Mouse (Mus musculus): ENCODE measurements around the gene Kcnmb1. TPM values are rescaled to one million over a fixed set of nuclear protein-coding genes. Genes with fewer than 3 reads are reported as not detected.

The Kcnmb1 gene
- total and polyA plus RNA-seq, 2 experiments from 2014 or later: 0.07 to 0.11 TPM

DNA sequence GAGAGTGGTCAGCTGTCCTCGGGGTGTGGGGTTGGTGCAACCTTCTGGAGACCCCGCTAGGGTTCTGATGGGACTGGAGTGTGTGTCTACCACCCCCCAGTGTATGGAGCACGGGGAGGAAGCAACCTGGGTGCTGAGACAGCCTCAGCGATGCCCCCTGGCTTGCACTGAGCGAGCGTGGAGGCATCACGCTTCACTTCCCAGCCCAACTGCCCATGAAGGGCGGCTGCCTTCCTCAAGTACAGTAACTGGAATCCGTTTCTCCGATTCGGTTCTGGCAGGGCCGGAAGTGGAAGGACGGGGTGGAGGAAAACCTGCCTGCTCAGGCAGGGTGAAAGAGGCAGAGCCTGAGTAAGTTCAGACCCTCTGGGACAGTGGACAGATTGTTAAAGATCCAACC, 41.4 kb upstream of the Kcnmb1 start:
- H3K4me1 ChIP-seq (ENCODE audit: insufficient read depth, low read length): peaks cover 3% of the 10 kb centered on the region; the same call in 1 of the 2 replicates

GRCm38 (mm10) chr11:33923031-33923430, 39.8 kb upstream of the Kcnmb1 start:
- no peaks in the 10 kb centered on the region for H3K36me3 ChIP-seq (ENCODE audit: insufficient read depth, low read length)
- TF ChIP-seq CTCF (IDR thresholded peaks at IDR 0.05): no peak
- ATAC-seq (ENCODE audit: low FRiP score): no peak

More for the DNA sequence above, 41.4 kb upstream of the Kcnmb1 start:
- WGBS: 79% methylated on average over 13 of the region's 13 CpGs
- H3K4me2 ChIP-seq (ENCODE audit: low read depth, low read length, poor library complexity, severe bottlenecking): no peak overlapping the region
- DNase-seq (ENCODE audit: low spot score) (no peak), ATAC-seq (ENCODE audit: low FRiP score) (no peak)
- H3K27ac ChIP-seq (ENCODE audit: low read depth, low read length): no peak overlapping the region
- H3K4me3 ChIP-seq (ENCODE audit: low read depth, low read length): no peak overlapping the region
- TF ChIP-seq CTCF (IDR thresholded peaks at IDR 0.05): no peak
- no peaks in the 10 kb centered on the region; the same call in 1 of the 2 replicates for H3K27me3 ChIP-seq (ENCODE audit: insufficient read depth, low read length)
- no peaks in the 10 kb centered on the region for H3K36me3 ChIP-seq (ENCODE audit: insufficient read depth, low read length)
- no peaks in the 10 kb centered on the region for H3K9me3 ChIP-seq (ENCODE audit: low read length)
- no peak overlapping the region for H3K9ac ChIP-seq (replicated peaks; ENCODE audit: low read length, poor library complexity, severe bottlenecking)

GRCm38 (mm10) chr11:33925778-33926177, 37.0 kb upstream of the Kcnmb1 start:
- DNase-seq (ENCODE audit: low spot score) (peak; percentile 36), ATAC-seq (ENCODE audit: low FRiP score) (0 out of 2 replicates have a peak, but pooled peaks have one; percentile 22)
- no peak for TF ChIP-seq CTCF (IDR thresholded peaks at IDR 0.05)
- Histone ChIP-seq H3K4me1 (ENCODE audit: insufficient read depth, low read length) (peaks cover 3% of the 10 kb centered on the region; the same call in 1 of the 2 replicates), H3K4me3 (ENCODE audit: low read depth, low read length) (no peak overlapping the region), H3K27ac (ENCODE audit: low read depth, low read length) (no peak overlapping the region), H3K36me3 (ENCODE audit: insufficient read depth, low read length) (no peaks in the 10 kb centered on the region), H3K9ac (replicated peaks; ENCODE audit: low read length, poor library complexity, severe bottlenecking) (no peak overlapping the region), H3K4me2 (ENCODE audit: low read depth, low read length, poor library complexity, severe bottlenecking) (no peak overlapping the region), H3K27me3 (ENCODE audit: insufficient read depth, low read length) (no peaks in the 10 kb centered on the region), H3K9me3 (ENCODE audit: low read length) (no peaks in the 10 kb centered on the region)
- 52% methylated on average over 8 of the region's 8 CpGs for WGBS

More at GRCm38 (mm10) chr11:33923031-33923430, 39.8 kb upstream of the Kcnmb1 start:
- WGBS: 81% methylated on average over 3 of the region's 3 CpGs
- Histone ChIP-seq H3K4me2 (ENCODE audit: low read depth, low read length, poor library complexity, severe bottlenecking) (no peak overlapping the region), H3K27me3 (ENCODE audit: insufficient read depth, low read length) (no peaks in the 10 kb centered on the region), H3K9me3 (ENCODE audit: low read length) (no peaks in the 10 kb centered on the region), H3K27ac (ENCODE audit: low read depth, low read length) (no peak overlapping the region), H3K4me3 (ENCODE audit: low read depth, low read length) (no peak overlapping the region), H3K9ac (replicated peaks; ENCODE audit: low read length, poor library complexity, severe bottlenecking) (no peak overlapping the region), H3K4me1 (ENCODE audit: insufficient read depth, low read length) (peaks cover 3% of the 10 kb centered on the region; the same call in 1 of the 2 replicates)
- no peak for DNase-seq (ENCODE audit: low spot score)

DNA sequence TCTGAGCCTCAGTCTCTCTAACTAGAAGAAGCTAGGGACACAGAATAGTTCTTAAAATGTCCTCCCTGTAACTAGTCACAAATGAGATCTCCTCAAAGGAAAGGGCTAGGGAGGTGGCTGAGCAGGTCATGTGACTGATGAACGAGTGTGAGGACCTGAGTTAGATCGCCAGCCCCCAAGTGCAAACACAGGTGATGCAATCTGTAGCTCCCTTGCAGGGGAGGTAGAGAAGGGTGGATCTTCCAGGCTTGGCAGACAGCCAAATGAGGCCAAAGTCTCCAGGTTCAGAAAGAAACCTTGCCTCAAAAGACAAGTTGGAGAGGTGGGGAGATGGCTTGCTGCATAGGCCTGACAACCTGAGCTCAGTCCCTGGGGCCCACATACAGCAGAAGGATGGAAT, 36.3 kb upstream of the Kcnmb1 start:
- H3K27ac ChIP-seq (ENCODE audit: low read depth, low read length): no peak overlapping the region
- H3K4me3 ChIP-seq (ENCODE audit: low read depth, low read length): no peak overlapping the region
- WGBS: 65% methylated on average over 2 of the region's 2 CpGs
- ATAC-seq (ENCODE audit: low FRiP score) (no peak), DNase-seq (ENCODE audit: low spot score) (no peak)
- H3K36me3 ChIP-seq (ENCODE audit: insufficient read depth, low read length): no peaks in the 10 kb centered on the region
- no peaks in the 10 kb centered on the region for H3K27me3 ChIP-seq (ENCODE audit: insufficient read depth, low read length)
- no peaks in the 10 kb centered on the region for H3K9me3 ChIP-seq (ENCODE audit: low read length)
- H3K4me1 ChIP-seq (ENCODE audit: insufficient read depth, low read length): peaks cover 3% of the 10 kb centered on the region; the same call in 1 of the 2 replicates
- no peak overlapping the region for H3K4me2 ChIP-seq (ENCODE audit: low read depth, low read length, poor library complexity, severe bottlenecking)
- TF ChIP-seq CTCF (IDR thresholded peaks at IDR 0.05): no peak
- H3K9ac ChIP-seq (replicated peaks; ENCODE audit: low read length, poor library complexity, severe bottlenecking): no peak overlapping the region

DNA sequence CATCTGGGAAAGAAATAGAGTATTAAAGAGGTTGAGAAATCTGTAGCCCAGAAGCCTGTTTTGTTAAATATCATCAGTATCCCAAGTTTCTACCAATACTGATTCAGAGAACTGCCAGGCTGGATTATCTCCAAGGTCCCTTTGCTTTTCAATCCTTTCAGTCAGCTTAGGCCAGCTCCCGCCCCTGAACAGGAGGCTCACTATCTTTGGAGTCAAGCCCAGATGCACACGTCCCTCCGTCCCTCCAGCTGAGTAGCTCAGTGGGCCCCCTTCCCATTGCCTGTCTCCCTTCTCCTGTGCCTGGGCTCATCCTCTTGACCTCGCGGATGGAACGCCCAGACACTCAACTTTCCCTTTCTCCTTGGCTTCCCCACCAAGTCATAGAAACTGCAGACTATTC, 35.5 kb upstream of the Kcnmb1 start:
- DNase-seq (ENCODE audit: low spot score): peak; percentile 50
- TF ChIP-seq CTCF (IDR thresholded peaks at IDR 0.05): no peak
- Histone ChIP-seq H3K4me3 (ENCODE audit: low read depth, low read length) (no peak overlapping the region), H3K9ac (replicated peaks; ENCODE audit: low read length, poor library complexity, severe bottlenecking) (no peak overlapping the region), H3K27ac (ENCODE audit: low read depth, low read length) (no peak overlapping the region), H3K36me3 (ENCODE audit: insufficient read depth, low read length) (no peaks in the 10 kb centered on the region), H3K4me1 (ENCODE audit: insufficient read depth, low read length) (peaks cover 3% of the 10 kb centered on the region; the same call in 1 of the 2 replicates), H3K4me2 (ENCODE audit: low read depth, low read length, poor library complexity, severe bottlenecking) (no peak overlapping the region), H3K27me3 (ENCODE audit: insufficient read depth, low read length) (no peaks in the 10 kb centered on the region), H3K9me3 (ENCODE audit: low read length) (no peaks in the 10 kb centered on the region)
- ATAC-seq (ENCODE audit: low FRiP score): no peak
- 49% methylated on average over 6 of the region's 6 CpGs for WGBS

GRCm38 (mm10) chr11:33927836-33928235, 35.0 kb upstream of the Kcnmb1 start:
- DNase-seq (ENCODE audit: low spot score): peak; percentile 53
- 74% methylated on average over 4 of the region's 4 CpGs for WGBS
- Histone ChIP-seq H3K27me3 (ENCODE audit: insufficient read depth, low read length) (no peaks in the 10 kb centered on the region), H3K9me3 (ENCODE audit: low read length) (no peaks in the 10 kb centered on the region), H3K27ac (ENCODE audit: low read depth, low read length) (no peak overlapping the region), H3K4me2 (ENCODE audit: low read depth, low read length, poor library complexity, severe bottlenecking) (no peak overlapping the region), H3K36me3 (ENCODE audit: insufficient read depth, low read length) (no peaks in the 10 kb centered on the region), H3K9ac (replicated peaks; ENCODE audit: low read length, poor library complexity, severe bottlenecking) (no peak overlapping the region), H3K4me3 (ENCODE audit: low read depth, low read length) (no peak overlapping the region), H3K4me1 (ENCODE audit: insufficient read depth, low read length) (peaks cover 3% of the 10 kb centered on the region; the same call in 1 of the 2 replicates)
- ATAC-seq (ENCODE audit: low FRiP score): no peak
- TF ChIP-seq CTCF (IDR thresholded peaks at IDR 0.05): no peak
